ENCODE assay signal across 17 mouse cellular contexts in genomic region chr19:6133197-6133596, GRCm38 (mm10). TPM values are rescaled to one million over a fixed set of nuclear protein-coding genes. Genes with fewer than 3 reads are reported as not detected.
"Had no signal": no experiment of that assay in that cellular context is flagged by ENCODE, and none has a peak within 500 bp of the region (broad histone marks: within the 10 kb centered on the region; RNA-seq: fewer than 3 reads in every experiment).

No protein-coding gene starts in this region.

RNA-seq across cellular contexts. Expression of gene Batf2, which starts 7.6 kb away (rescaled TPM):
- total RNA-seq: left cerebral cortex, postnatal 4 days had no signal
- polyA plus RNA-seq: heart, embryonic 12.5 days; heart, embryonic 15.5 days; hindbrain, embryonic 13.5 days; hindbrain, embryonic 15.5 days; inflammation-experienced regulatory T-cells, adult 6 months; limb, embryonic 11.5 days; limb, embryonic 13.5 days had no signal

RNA-seq across cellular contexts. Expression of gene Naaladl1, which starts 27.6 kb away (rescaled TPM):
- total RNA-seq: gastrocnemius, adult 18-20 months; gastrocnemius, adult 8-10 months; gastrocnemius, postnatal 14 days; gastrocnemius, postnatal 36 days; heart, adult 2 months; heart, postnatal 14 days; heart, postnatal 36 days; hematopoietic stem cell, adult 5-6 weeks; layer of hippocampus, postnatal 14 days had no signal
- polyA plus RNA-seq: heart, adult 2 months had no signal
